Mouse (Mus musculus) inflammation-experienced regulatory T-cells, adult 6 months (primary cell): Measurements from ENCODE around the gene Elf3. TPM values are rescaled to one million over a fixed set of nuclear protein-coding genes. Genes with fewer than 3 reads are reported as not detected.
"Not testable (repeated sequence)": the region's sequence is repeated elsewhere in the genome, so short reads cannot be mapped to it uniquely, and the experiment has no call there.

Experiments used
- ATAC-seq: one replicate; pipeline ENCODE4 v1.8.0; 2017
- polyA plus RNA-seq, 3 experiments: library from polyadenylated mRNA; unstranded; fragments of 100-300 nt; shearing (Covaris generic); gene quantifications; one replicate each; pipeline ENCODE4 v1.2.1; 2017

The Elf3 gene
- not detected for polyA plus RNA-seq

- ATAC-seq: no peak
These were observed at the start of gene Elf3 for GRCm38 (mm10) chr1:135258380-135259127. Gene Elf3, minus strand, starts transcription at chr1:135258568.

GRCm38 (mm10) chr1:135290908-135291307 lies 32.5 kb upstream of the Elf3 start:
- no peak for ATAC-seq

GRCm38 (mm10) chr1:135286311-135286710 lies 27.9 kb upstream of the Elf3 start:
- ATAC-seq: no peak

GRCm38 (mm10) chr1:135283826-135284291 lies 25.5 kb upstream of the Elf3 start, which contains the start of gene Rnpep:
Gene Rnpep, minus strand, starts transcription at chr1:135284084.
- peak; percentile 81 for ATAC-seq

- ATAC-seq: peak; percentile 38
These were observed 25.0 kb upstream of the Elf3 start for GRCm38 (mm10) chr1:135283287-135283825.

GRCm38 (mm10) chr1:135282536-135283286 lies 24.3 kb upstream of the Elf3 start:
- ATAC-seq: no peak

- no peak for ATAC-seq
These were observed 23.5 kb upstream of the Elf3 start for GRCm38 (mm10) chr1:135281841-135282240.

- no peak for ATAC-seq
These were observed 22.3 kb upstream of the Elf3 start for GRCm38 (mm10) chr1:135280646-135281045.

GRCm38 (mm10) chr1:135271371-135271770 lies 13.0 kb upstream of the Elf3 start:
- no peak for ATAC-seq

- no peak for ATAC-seq
These were observed 9.5 kb upstream of the Elf3 start for GRCm38 (mm10) chr1:135267663-135268446.

- no peak for ATAC-seq
These were observed 7.5 kb upstream of the Elf3 start for GRCm38 (mm10) chr1:135265834-135266233.

GRCm38 (mm10) chr1:135263316-135263715 lies 4.9 kb upstream of the Elf3 start:
- ATAC-seq: no peak

GRCm38 (mm10) chr1:135262329-135262728 lies 4.0 kb upstream of the Elf3 start:
- ATAC-seq: no peak

GRCm38 (mm10) chr1:135260931-135261330 lies 2.6 kb upstream of the Elf3 start:
- ATAC-seq: no peak

- peak; percentile 90 for ATAC-seq
These were observed 714 bp upstream of the Elf3 start for GRCm38 (mm10) chr1:135259128-135259436.

- ATAC-seq: no peak
These were observed 2.1 kb downstream of the Elf3 start for GRCm38 (mm10) chr1:135256299-135256698.

- no peak for ATAC-seq
These were observed 5.5 kb downstream of the Elf3 start for GRCm38 (mm10) chr1:135252854-135253253.

GRCm38 (mm10) chr1:135251405-135251804 lies 7.0 kb downstream of the Elf3 start:
- no peak for ATAC-seq

GRCm38 (mm10) chr1:135250706-135251105 lies 7.7 kb downstream of the Elf3 start:
- ATAC-seq: no peak

- no peak for ATAC-seq
These were observed 9.9 kb downstream of the Elf3 start for GRCm38 (mm10) chr1:135248434-135248850.

GRCm38 (mm10) chr1:135244014-135244413 lies 14.4 kb downstream of the Elf3 start:
- ATAC-seq: no peak

GRCm38 (mm10) chr1:135240206-135240605 lies 18.2 kb downstream of the Elf3 start:
- ATAC-seq: not testable (repeated sequence)
